Mouse (Mus musculus): ENCODE data around the gene Mrps18c.

The Mrps18c gene

DNA sequence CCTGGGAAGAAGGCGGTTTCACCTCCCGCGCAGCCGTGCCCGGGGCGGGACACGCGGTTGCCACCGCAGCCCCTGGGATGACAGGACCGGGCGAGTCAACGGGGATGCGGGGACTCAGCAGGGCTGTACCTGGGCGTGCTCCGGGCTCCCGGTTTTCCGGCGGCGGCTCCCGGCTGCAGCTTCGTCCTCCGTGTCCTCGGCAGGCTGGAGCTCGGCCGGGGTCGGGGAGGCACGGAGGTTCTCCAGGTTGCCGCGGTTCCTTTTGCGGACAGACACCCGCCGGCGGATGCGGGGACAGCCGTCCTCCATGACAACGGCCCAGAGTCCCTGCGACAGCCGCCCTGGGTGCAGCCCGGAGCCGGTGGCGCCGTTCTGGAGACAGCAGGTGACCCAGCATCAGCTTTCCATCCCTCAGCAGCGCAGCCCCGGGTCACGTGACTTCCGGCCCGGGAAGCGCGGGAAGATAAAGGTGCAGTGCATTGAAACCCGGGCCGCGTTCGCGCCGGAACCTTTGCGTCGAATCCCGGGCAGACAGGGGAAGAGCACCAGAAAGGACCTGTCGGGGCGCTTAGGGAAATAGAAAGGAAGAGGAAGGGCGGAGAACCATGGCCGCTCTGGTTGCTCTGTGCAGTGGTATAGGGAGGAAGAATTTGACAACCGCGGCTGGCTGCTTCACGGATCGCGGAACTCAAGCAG, at the start of gene Mrps18c, which contains the start of gene Helq:
Gene Mrps18c, plus strand, starts transcription at position 463 of the 696 bp plus-strand sequence.
Gene Helq, minus strand, starts transcription at position 434 of the 696 bp plus-strand sequence.
- DNase-seq = peak; percentile 95

DNA sequence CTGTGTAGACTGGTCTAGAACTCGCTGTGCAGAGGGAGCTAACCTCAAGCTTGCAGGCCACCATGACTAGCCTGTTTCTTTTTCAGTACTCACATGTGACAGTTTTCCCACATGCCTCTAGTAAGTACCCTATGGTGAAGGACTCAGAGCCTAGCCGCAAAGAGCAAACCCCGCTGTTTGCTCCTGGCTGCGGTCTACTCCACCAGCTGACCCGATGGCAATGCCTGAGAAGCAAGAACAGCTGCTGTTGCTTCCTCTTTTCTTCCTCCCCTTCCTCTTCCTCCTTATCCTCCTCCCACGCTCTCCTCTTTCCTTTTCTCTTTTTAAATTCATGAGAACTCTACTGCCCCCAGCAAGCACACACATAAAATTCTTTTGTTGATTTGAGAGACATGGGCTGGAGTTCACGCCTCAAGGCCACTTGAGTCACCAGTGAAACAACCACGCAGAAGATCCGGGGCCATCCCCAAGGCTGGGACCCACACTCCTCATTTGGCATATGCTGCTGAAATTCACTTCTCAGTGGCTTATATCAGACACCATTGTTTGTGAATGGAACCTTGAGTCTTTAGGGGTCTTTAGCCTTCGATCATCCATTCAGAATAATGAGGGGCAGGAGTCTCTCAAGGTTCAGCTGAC, 47.7 kb upstream of the Mrps18c start:
- DNase-seq = no peak

DNA sequence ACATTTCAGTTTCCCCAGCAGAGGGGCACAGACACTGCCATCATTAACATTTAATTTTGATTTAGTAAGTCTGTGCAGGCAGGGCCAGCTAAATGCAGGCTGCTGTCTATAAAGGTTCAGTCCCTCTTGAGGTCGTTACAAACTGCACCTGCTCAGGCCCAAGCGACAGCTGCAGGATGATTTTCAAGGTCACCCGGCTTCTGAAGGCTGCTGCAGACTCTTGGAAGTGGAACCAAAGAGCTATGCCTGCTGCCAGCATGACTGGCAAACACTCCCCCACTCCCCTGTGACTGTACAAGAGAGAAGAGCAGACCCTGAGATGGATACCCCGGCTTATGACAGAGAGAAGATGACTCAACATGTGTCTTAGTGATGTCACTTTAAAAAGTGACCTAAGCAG, 46.8 kb upstream of the Mrps18c start:
- DNase-seq = peak; percentile 10

DNA sequence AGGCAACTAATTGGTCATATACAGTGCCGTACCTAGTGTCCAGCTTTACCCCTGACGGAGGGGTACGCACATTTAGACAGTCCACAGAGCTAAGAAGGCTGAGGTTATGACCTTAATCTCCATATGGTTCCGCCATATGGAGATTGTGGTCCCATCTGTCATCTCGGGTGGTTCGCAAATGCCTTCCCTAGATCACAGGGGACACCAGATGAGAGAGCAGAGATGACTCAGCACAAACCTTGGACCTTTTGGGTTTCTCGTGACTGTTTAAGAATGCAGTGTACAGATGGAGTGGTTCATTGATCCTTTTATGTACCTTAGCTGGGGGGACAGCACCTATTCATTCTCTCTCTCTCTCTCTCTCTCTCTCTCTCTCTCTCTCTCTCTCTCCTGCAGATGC, 45.0 kb upstream of the Mrps18c start:
- DNase-seq = peak; percentile 42

DNA sequence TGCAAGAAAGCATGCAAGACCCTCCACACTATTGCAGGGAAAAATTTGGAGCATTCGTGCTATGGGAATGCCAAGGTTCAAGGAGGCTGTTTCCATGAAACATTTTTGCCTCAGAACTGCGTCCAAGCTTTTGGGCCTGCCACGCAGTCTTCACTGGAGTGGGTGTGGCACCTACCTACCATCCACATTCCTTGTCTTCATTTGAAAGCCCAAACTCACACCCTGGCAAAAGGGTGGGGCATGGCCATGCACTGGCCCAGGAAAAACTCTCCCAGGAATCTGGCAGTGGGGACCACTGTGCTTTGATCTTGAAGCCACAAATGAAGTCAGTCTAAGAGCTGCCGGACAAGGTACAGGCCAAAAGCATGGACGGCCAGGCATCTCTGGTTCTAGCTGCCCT, 40.3 kb upstream of the Mrps18c start:
- no peak for DNase-seq

DNA sequence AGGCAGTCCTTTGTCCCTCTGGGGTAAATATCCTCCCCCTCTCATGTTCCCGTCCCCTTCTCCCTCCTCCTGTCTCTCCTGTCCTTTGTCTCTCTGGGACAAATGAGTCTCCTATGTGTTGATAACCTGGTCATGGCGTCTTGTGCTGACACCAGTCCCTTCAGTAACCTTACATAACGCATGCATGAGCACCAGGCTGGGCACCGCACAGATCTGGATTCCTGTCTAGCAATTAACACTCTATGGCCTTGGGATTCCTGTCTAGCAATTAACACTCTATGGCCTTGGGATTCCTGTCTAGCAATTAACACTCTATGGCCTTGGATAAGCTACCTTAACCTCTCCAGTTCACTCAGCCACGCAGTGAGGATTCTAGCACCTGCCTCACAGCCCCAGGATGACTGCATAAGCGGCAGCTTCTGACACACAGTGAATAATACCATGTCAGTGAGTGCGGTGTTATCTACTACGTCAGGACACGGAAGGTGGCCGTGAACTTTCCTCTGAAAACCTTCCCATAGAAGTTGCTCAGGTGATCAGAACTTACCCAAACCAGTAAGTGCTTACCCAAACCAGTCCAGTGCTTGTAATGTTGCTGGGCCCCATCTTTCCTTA, 38.3 kb upstream of the Mrps18c start:
- DNase-seq = no peak

DNA sequence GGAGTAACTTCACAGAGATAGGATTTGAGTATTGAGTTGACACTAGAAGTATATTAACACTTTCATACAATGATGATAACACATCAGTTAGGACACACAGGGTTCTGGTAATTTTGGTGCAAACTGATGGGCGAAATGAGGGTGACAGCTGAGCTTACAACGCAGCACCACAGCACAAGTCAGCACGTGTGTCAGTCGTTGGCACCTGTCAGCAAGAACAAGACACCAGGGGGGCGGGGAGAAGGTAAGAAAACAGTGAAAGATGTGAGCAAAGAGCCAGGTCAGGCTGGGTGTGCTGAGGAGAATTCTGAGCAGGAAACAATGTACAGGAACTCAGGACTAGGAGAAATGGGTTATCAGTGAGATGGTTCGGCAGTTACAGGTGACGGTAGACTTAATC, 36.7 kb upstream of the Mrps18c start:
- DNase-seq = no peak

DNA sequence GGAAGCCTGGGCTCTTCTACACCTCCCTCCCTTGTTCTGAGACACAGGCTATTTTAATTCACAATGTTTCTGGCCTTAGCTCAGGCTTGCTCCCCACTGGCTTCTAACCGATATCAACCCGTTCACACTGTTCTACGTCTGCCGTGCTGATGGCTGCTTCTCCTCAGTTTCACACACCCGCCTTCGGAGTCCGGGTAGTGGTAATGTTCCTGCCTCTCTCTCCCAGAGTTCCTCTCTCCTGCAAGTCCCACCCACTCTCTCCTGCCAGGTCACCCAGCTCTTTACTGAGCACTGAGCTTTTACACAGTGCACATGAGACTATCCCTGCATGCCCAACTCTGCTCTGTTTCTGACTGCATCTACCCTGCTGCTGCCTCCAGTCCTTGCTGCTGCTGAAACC, 32.4 kb upstream of the Mrps18c start:
- no peak for DNase-seq

DNA sequence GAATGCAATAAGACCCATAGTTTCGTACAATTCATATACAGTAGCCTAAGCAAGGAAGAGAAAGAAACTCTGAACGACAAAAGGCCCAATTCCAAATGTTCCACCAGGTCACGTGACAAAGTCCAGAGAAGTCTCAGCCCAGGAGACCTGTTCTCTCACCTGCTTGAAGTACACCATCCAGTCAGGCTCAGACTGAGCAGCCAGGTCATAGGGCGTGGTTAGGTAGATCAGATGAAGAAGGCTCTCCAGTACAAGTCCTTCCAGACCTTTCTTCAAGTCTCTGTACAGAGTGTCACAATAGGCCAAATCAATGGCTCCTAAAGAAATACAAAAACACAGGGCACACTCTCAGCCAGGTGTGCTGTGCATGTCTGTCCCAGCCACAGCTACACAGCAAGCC, 26.9 kb upstream of the Mrps18c start:
- no peak for DNase-seq

DNA sequence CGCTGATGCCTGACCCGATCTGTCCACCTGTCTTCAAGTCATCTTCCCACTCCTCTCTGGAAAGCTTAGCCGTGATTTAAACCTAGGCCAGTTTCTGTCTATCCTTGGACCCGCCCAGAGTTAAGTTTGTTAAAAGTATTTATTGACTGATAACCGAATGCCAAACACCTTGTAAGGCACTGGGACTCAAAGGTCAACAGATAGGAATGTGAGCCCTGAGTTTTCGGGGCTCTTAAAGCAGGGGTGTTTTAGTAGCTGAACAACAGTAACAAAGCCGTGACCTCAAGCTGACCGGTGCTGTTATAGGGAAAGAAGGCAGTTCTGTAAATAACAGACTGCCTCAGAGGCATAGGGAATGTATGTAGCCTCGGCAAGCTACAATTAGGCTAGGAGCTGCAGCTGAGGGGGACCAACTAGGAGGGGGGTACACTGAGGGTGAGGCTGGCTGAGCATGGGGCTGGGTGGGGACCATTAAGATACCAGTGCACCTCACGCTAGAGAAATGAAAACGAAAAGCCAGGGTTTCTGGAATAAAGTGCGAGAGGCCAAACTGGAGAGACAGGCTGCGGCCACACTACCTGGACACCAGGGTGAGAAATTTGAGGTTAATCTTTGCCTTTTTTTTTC, 22.5 kb upstream of the Mrps18c start:
- no peak for DNase-seq

DNA sequence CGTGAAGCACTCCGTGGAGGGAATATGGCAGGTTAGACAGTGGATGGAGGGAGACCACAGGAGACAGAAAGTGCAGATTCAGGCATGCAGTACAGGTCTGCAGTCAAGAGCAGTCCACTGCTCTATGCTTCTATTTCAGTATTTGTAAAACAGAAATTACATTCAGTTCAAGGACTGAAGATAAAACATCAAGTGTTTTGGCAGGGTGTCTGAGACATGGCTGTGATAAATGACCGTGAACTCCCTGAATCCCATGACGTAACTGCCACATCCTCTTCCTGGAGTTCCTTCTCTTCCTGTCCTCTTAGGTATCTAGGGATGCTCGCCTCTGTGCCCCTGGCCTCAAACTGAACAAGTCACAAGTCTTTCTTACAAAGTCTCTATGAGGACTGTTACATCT, 21.5 kb upstream of the Mrps18c start:
- DNase-seq = no peak

DNA sequence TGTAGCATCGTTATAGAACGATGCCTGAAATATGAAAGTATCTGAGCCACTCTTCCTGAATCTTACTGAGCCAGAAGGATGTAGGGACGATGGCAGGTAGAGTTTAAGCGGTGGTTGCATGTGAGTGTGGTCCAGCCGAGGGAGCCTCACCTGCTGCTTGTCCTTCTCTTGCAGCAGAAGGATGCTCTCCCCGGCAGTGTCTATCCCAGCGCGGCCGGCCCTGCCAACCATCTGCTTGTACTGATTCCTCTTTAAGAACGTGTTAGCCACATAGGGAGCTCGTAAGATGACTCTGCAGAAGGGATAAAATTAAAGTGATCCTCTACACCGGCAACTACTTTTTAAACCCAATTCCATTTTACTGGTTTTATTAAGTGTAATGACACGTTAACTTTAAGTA, 19.4 kb upstream of the Mrps18c start:
- no peak for DNase-seq

DNA sequence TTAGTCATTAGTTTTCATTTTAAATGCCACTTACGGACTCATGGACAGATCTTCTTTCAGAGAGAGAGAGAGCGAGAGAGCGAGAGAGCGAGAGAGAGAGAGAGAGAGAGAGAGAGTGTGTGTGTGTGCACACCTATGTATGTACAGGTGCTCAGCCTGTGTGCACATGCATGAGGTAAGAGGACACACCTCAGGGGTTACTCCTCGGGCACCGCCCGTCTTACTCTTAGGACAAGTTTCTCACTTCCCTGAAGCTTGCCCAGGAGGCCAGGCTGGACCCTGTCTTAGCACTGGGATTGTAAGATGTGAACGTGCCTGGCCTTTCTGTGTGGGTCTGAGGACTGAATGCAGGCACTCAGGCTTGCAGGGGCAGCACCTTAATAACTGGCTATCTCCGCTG, 10.9 kb upstream of the Mrps18c start:
- no peak for DNase-seq

DNA sequence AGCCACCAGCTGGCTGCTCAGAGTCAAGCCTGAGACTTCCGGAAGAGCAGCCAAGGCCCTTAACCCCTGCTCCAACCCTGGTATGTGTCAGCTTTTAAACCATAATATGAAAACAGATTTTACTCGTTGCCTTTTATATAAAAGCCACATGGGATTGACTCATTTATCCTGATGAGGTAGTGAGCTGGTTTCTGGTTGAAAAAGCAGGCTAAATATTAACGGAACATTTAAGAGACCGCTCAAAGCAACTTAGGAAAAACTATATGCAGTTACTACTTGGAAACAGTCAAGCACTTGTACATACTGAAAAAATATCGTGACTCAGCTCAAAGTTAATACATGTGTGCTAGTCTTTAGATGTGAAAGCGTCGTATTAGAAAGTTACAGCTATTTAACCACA, 6.2 kb upstream of the Mrps18c start:
- DNase-seq = no peak

DNA sequence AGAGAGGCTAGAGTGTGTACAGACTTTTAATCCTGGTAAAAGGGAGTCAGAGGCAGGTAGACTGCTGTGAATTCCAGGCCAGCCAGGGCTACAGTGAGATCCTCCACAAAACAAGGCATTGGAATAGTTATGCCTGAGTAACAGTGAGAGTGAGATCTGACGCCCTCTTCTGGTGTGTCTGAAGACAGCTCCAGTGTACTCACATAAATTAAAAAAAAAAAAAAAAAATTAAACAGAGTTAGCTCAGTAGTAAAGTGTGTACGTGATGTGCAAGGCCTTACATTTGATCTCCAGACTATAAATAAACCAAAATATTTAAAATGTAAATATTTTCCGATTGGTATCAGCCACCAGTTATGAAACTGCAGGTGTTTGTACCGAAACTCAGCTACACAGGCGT, 4.3 kb upstream of the Mrps18c start:
- DNase-seq = no peak

DNA sequence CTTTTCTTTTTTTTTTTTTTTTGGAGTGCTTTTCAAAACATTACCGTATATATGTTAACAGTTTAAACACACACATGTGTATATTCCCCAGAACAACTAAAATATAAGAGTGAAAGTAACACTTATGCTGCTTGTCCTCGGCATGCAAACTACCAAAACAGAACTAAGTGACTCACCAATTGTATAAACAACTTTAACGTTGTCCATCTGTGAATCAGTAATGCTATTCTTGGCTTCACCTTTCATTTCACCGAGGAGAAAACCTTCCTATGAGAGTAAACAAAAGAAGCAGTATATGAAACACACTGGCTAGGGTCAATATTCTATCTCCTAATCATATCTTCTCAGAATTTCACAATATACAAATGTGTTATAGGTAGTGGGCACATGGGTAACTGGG, 19.9 kb downstream of the Mrps18c start:
- DNase-seq = no peak

DNA sequence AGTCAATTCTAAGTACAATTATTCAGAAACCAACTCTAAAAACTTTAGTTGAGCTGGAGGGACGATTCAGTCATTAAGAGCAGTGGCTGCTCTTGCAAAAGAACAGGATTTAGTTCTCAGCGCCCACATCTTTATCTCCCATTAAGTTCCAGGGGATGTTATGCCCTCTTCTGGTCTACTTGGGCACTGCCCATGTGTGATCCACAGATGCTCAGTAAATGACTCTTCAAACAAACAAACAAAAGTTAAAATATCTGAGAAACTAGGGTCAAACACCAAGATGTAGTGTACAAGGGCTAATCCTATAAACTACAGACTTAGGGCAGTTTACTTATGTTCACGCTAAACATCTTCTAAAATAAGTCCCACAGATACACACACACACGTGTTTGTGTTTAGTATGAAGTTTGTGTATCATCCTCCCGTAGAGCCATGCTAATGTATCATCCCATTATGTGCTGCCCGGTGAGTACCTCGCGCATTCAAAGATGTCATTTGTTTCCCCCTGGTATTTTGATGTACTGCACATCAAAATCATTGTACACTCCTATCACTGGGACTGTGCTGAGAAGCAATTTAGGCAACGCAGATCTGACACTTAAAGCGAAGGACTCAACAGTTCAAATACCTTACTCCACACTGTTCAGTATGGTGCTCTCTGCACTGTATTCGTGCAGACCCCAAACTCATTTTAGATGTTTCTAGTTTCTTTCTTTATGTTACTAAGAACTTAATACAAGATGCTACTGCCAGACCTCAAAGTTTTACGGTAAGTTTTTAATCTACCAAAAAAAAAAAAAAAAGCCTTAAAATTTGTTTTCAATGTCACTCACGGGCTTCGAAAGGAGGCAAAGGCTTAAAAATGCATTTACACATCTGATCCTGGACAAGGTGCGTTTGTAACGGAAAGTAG, 21.4 kb downstream of the Mrps18c start:
- DNase-seq = peak; percentile 30

DNA sequence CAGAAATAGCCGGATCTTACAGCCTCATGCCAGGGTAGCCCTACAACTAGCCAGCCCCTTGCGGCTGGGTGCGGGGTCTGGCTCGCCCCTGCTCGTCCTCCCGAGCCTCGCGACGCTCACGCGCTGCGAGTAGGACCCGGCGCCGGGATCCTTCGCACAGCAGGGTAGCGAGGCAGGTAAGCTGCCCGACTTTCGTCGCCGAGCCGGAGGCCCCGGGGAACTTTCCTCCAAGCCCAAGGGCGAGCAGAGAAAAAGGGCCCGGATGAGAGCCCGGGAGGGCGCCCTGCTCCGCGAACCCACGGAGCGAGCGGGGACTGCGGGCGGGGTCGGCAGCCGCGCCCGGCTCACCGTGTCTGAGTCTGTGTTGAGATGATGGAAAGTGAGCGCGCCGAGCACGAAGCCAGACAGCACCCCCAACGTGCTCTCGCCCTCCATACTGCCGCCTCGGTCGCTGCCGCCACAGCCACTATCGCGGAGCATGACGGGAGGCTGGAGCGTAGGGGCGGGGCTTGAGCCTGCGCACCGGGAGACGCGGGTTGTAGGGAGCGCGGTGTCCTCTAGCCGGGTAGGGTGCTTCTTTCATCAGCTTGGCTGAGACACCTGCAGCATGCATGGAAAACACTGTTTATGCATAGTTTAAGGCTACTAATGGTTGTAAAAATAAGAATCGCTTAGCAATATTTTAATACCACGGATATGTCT, 22.2 kb downstream of the Mrps18c start, which contains the start of gene Abraxas1:
Gene Abraxas1, minus strand, starts transcription at position 483 of the 702 bp plus-strand sequence.
- peak; percentile 93 for DNase-seq

DNA sequence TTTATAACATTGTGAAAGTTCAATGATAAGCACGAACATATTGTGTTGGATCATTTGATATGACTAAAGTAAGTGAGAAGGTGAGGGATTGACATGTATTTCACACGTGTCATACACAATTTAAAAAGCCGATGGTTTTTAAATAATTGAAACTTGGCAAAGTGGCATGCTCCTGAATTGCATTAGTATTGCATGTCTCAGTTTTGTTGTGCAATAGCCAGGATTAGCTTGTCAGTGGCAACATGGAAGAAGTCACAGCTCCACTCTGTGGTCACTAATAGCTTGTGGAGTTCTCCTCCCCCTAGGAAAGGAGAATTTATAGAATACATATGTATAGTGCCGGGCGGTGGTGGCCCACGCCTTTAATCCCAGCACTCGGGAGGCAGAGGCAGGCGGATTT, 22.9 kb downstream of the Mrps18c start:
- no peak for DNase-seq

DNA sequence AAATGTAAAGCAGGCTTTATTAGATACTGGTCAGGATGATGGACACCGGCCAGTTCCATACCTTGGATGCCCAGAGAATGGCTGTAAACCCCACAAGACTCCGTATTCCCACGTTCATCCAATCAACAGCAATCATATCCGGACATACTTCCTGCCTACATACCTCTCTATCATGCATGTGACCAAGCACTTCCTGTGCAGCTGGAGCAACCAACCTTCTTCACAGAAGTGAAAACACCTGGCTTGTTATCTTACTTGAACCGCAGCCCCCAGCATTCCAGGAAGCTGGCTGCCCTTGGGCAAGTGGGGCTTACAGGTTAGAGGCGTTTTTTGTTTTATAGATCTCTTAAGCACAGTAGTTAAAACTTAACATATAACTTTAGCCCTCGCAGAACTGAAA, 24.4 kb downstream of the Mrps18c start:
- no peak for DNase-seq

DNA sequence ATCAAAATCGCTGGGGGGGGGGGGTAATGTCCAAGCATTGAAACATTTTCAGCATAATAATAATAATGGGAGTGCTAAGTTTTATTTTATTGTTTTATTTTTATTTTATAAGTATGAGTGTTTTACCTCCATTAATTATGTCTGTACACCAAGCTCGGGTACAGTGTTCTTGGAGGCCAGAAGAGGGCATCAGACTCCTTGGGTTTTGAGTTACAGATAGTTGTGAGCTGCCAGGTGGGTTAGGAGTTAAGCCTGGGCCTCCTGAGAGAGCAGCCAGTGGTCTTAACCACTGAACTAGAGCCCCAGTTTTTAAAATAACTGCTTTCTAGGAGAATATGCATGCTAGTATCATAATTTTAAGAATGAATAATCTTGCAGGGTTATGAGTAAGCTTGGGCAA, 27.5 kb downstream of the Mrps18c start:
- peak; percentile 37 for DNase-seq

DNA sequence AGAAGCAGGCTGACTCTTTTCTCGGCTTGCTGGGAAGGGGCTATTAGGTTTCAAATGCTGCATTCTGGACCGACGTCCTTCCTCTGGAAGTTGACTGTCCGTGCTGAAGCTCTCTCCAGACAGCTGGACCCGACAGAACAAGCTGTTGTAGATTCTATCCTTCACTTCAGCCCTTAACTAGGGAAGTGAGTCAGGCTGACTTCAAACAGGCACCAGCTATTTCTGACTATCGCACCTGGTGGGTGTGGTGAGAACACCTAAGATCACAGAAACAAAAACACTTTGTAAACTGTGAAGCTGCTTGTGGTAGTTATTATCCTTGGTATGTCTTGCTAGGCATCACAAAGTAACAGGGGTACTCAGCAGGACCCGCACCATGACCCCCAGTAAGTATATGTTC, 28.1 kb downstream of the Mrps18c start:
- no peak for DNase-seq
